Mouse (Mus musculus): ENCODE measurements around the gene Als2. TPM values are rescaled to one million over a fixed set of nuclear protein-coding genes. Genes with fewer than 3 reads are reported as not detected.

The Als2 gene
- 15.5 and 16.2 TPM in 2 replicates for polyA plus RNA-seq (2015; fragmentation: Nextera tagmentation; extraction: Ambion mirVana)

DNA sequence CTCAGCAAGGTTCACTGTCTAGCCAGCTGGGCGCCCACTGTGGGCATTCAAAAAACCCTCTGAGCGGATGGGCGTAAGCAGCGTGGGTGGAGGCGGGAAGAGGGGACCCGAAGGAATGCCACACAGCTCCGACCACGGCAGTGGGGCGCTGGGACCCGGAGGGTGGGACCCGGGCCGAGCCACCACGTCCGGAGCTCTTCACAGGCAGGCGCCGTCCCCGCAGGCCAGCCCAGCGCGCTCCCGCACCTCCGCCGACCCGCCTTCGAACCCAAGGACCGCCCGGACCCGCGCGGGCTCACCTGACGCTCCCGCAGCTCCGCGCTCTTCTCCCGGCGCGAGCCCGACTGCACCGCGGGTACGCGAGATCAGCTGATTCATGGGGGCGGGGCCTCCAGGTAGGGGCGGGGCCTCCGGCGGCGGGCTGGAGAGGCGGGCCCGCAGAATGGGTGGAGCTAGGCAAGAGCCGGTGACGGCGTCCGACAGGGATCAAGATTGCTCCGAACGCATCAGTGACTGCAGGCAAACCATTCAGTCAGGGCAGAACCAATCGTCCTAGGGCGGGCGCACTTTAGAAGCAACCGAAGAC is at the start of gene Als2:
Gene Als2, minus strand, starts transcription at position 376 of the 586 bp plus-strand sequence.
- peak within 1 kb of the TSS; percentile 63 for H3K4me3 ChIP-seq (replicated peaks)
- H3K27me3 ChIP-seq (replicated peaks) = no peaks in the 10 kb centered on the region
- H3K36me3 ChIP-seq = no peaks in the 10 kb centered on the region
- ATAC-seq (ENCODE audit: low FRiP score) = peak; percentile 98
- peak within 1 kb of the TSS; percentile 78 for H3K27ac ChIP-seq (replicated peaks)
- H3K9ac ChIP-seq (replicated peaks) = peak within 1 kb of the TSS; percentile 63
- peak within 1 kb of the TSS; percentile 75 for H3K4me2 ChIP-seq
- peaks cover 15% of the 10 kb centered on the region for H3K4me1 ChIP-seq
- WGBS = 0% methylated on average over 50 of the region's 58 CpGs
- no peaks in the 10 kb centered on the region for H3K9me3 ChIP-seq (replicated peaks)

GRCm38 (mm10) chr1:59286316-59286850 is 49.4 kb upstream of the Als2 start:
- Histone ChIP-seq H3K4me1 (no peaks in the 10 kb centered on the region), H3K27me3 (replicated peaks) (no peaks in the 10 kb centered on the region), H3K9me3 (replicated peaks) (no peaks in the 10 kb centered on the region), H3K4me3 (replicated peaks) (no peak overlapping the region), H3K27ac (replicated peaks) (no peak overlapping the region), H3K36me3 (no peaks in the 10 kb centered on the region), H3K9ac (replicated peaks) (no peak overlapping the region), H3K4me2 (no peak overlapping the region)
- ATAC-seq (ENCODE audit: low FRiP score) = no peak
- 78% methylated on average over 13 of the region's 13 CpGs for WGBS

DNA sequence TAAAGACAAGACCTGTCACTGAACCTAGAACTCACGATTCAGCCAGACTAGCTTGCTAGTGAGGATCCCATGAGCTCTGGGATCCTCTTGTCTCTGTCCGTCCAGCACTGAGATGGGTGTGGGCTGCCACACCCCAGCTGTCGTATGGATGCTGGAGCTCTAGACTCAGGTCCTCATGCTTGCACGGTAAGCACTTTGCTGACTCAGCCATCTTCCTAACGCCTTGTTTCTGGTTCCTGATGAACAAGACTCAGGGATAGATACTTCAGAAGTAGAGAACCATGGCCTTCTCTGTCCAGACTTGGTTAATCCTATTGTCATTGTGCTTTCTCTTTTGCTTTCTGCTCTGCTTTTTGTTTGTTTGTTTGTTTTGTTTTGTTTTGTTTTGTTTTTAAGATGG is 48.8 kb upstream of the Als2 start:
- no peaks in the 10 kb centered on the region for H3K27me3 ChIP-seq (replicated peaks)
- H3K4me2 ChIP-seq = no peak overlapping the region
- WGBS = 93% methylated on average over 5 of the region's 5 CpGs
- no peak overlapping the region for H3K9ac ChIP-seq (replicated peaks)
- no peak overlapping the region for H3K27ac ChIP-seq (replicated peaks)
- no peaks in the 10 kb centered on the region for H3K4me1 ChIP-seq
- no peak for ATAC-seq (ENCODE audit: low FRiP score)
- no peaks in the 10 kb centered on the region for H3K9me3 ChIP-seq (replicated peaks)
- H3K4me3 ChIP-seq (replicated peaks) = no peak overlapping the region
- no peaks in the 10 kb centered on the region for H3K36me3 ChIP-seq

DNA sequence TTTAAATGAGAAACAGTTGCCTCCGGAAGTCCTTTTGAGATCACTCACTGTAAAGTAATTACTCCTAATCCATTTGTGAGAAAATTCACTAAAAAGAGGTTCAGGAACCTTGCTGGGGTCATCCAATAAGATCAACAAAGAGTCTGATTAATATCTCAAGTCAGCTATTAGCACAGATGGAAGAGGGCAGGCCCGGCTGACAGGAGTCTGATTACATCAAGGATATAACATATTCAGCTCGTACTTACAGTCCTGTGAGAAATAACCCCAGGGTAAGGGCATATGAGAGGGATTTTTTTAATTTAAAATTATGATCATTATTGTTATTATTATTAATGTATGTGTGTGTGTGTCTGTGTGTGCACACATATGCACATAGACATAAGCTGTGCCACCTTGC is 35.2 kb upstream of the Als2 start:
- Histone ChIP-seq H3K4me2 (no peak overlapping the region), H3K27me3 (replicated peaks) (no peaks in the 10 kb centered on the region), H3K9me3 (replicated peaks) (no peaks in the 10 kb centered on the region), H3K27ac (replicated peaks) (no peak overlapping the region), H3K36me3 (no peaks in the 10 kb centered on the region), H3K9ac (replicated peaks) (no peak overlapping the region), H3K4me1 (peaks cover 13% of the 10 kb centered on the region), H3K4me3 (replicated peaks) (no peak overlapping the region)
- WGBS = 34% methylated on average over 3 of the region's 3 CpGs
- no peak for ATAC-seq (ENCODE audit: low FRiP score)

DNA sequence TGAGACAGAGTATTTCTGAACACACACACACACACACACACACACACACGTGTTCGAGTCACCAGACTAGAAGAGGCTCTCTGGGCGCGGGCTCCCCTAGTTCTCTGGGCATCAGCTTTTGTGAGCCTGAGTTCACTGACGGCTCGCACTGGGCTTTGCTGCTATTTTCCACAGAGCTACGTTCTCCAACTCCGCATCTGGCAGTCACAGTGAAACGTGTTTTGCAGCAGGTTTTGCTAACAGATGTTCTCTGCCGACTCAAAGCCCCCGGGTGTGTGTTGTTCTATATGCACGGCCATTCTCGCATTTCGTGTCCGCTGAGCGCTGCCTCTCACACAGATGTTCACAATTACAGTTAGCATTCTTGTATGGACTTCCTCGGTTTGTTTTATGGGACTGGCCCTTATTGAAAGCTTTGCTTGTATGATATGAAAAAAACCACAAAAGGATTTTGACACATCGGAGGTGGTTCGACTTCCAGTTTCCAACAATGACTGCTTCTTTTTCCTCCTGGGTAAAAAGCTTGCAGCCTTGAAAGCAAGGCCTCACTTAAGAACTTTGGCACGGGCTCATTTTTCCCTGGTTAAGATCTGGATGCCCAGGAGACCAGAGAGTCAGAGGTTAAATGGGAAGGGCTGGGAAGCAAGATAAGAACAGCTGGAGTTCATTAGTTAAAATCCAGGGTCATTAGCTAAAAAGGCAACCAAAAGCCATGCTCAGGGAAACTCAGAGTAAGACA is 33.1 kb upstream of the Als2 start:
- Histone ChIP-seq H3K4me2 (peak overlapping the region; percentile 16), H3K4me1 (peaks cover 13% of the 10 kb centered on the region), H3K9me3 (replicated peaks) (no peaks in the 10 kb centered on the region), H3K9ac (replicated peaks) (no peak overlapping the region), H3K4me3 (replicated peaks) (no peak overlapping the region), H3K27me3 (replicated peaks) (no peaks in the 10 kb centered on the region), H3K27ac (replicated peaks) (peak overlapping the region; percentile 51; the same call in 1 of the 2 replicates), H3K36me3 (no peaks in the 10 kb centered on the region)
- 42% methylated on average over 20 of the region's 20 CpGs for WGBS
- ATAC-seq (ENCODE audit: low FRiP score) = peak; percentile 68

GRCm38 (mm10) chr1:59269466-59269865 is 32.4 kb upstream of the Als2 start:
- no peak for ATAC-seq (ENCODE audit: low FRiP score)
- Histone ChIP-seq H3K9me3 (replicated peaks) (no peaks in the 10 kb centered on the region), H3K27me3 (replicated peaks) (no peaks in the 10 kb centered on the region), H3K9ac (replicated peaks) (no peak overlapping the region), H3K27ac (replicated peaks) (peak overlapping the region; percentile 51; the same call in 1 of the 2 replicates), H3K4me3 (replicated peaks) (no peak overlapping the region), H3K36me3 (no peaks in the 10 kb centered on the region), H3K4me1 (peaks cover 13% of the 10 kb centered on the region), H3K4me2 (peak overlapping the region; percentile 16; the same call in 1 of the 2 replicates)
- WGBS = 74% methylated on average over 6 of the region's 6 CpGs

DNA sequence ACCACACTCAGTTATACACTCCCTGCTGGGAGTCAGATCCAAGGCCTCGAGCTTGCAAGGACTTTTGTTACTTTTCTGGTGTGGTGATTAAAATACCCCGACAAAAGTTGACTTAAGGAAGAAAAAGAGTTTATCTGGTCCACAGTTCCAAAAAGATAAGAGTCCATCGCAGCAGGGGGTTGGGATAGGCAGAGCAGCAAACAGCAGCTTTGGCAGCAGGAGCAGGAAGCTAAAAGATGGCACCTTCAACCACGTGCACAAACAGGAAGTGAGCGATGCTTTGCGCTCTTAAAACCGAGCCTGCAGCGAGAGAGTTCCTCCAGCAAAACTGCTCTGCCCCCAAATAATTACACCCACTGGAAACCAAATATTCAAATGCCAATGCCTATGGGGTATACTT is 31.9 kb upstream of the Als2 start:
- no peaks in the 10 kb centered on the region for H3K27me3 ChIP-seq (replicated peaks)
- ATAC-seq (ENCODE audit: low FRiP score) = no peak
- no peaks in the 10 kb centered on the region for H3K36me3 ChIP-seq
- no peak overlapping the region for H3K9ac ChIP-seq (replicated peaks)
- H3K4me2 ChIP-seq = no peak overlapping the region
- peaks cover 13% of the 10 kb centered on the region for H3K4me1 ChIP-seq
- no peak overlapping the region for H3K27ac ChIP-seq (replicated peaks)
- no peak overlapping the region for H3K4me3 ChIP-seq (replicated peaks)
- 53% methylated on average over 8 of the region's 8 CpGs for WGBS
- no peaks in the 10 kb centered on the region for H3K9me3 ChIP-seq (replicated peaks)

GRCm38 (mm10) chr1:59257736-59258135 is 20.7 kb upstream of the Als2 start:
- WGBS = 11% methylated on average over 3 of the region's 3 CpGs
- no peaks in the 10 kb centered on the region for H3K9me3 ChIP-seq (replicated peaks)
- no peak overlapping the region for H3K9ac ChIP-seq (replicated peaks)
- H3K4me1 ChIP-seq = peaks cover 25% of the 10 kb centered on the region
- H3K4me3 ChIP-seq (replicated peaks) = no peak overlapping the region
- H3K27me3 ChIP-seq (replicated peaks) = no peaks in the 10 kb centered on the region
- no peaks in the 10 kb centered on the region for H3K36me3 ChIP-seq
- ATAC-seq (ENCODE audit: low FRiP score) = no peak
- no peak overlapping the region for H3K4me2 ChIP-seq
- no peak overlapping the region for H3K27ac ChIP-seq (replicated peaks)

DNA sequence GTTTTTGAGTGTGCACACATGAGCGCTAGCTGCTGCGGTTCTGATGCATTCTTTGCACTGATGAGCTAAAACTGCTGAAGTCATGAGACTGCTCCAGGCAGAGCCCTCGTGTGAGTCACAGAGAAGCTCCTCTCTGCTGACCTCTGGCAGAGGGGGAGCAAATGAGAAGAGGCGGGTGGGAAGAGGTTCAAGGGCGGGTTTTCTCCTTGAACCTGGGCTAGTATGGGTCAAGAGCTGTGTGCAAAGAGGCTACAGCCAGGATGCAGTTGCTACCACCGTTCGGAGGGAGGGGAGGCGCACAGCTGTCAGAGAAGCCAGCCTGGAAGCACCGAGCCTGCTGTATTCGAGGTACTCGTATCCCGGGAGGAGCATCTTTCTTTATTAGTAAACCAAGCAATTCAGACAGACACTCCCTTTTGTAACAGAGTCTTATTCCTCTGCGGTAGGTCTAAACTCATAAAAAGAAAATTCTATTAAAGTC is 19.8 kb upstream of the Als2 start, which contains the start of gene Cdk15:
Gene Cdk15, plus strand, starts transcription at position 156 of the 481 bp plus-strand sequence.
- Histone ChIP-seq H3K4me1 (peaks cover 25% of the 10 kb centered on the region), H3K9me3 (replicated peaks) (no peaks in the 10 kb centered on the region), H3K27ac (replicated peaks) (0 out of 2 replicates have a peak within 1 kb of the TSS, but pooled peaks have one; percentile 25), H3K9ac (replicated peaks) (no peak within 1 kb of the TSS), H3K36me3 (no peaks in the 10 kb centered on the region), H3K4me2 (peak within 1 kb of the TSS; percentile 47), H3K4me3 (replicated peaks) (no peak within 1 kb of the TSS), H3K27me3 (replicated peaks) (no peaks in the 10 kb centered on the region)
- 10% methylated on average over 13 of the region's 13 CpGs for WGBS
- peak; percentile 49; the same call in 1 of the 2 replicates for ATAC-seq (ENCODE audit: low FRiP score)

DNA sequence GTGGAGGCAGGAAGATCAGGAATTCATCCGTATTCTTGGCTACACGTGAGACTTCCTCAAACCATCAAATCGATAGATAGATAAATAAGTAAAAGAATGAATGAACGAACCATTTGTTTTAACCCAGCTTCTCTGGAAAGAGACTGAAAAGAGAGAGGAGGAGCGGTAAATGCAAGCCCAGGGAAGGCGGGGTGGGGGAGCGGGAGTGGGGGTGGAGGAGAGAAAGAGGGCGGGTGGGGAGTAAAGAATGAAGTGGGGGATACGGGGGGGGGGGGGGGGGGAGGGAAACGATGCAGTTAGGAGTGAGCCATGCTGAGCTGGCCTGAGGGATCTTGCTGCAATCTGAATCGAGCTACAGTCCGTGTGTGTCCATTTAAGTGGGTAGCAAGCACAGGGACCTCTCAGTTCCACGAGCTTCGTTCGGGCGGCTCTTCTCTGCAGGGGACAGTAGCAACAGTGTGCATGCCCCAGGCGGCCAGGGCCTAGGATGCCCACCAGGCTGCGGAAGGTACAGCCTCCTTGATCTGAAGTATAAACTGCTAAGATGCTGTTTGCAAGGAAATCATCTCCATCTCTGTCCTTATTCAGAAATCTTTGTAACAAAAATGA is 16.4 kb upstream of the Als2 start:
- Histone ChIP-seq H3K27me3 (replicated peaks) (no peaks in the 10 kb centered on the region), H3K9me3 (replicated peaks) (no peaks in the 10 kb centered on the region), H3K36me3 (no peaks in the 10 kb centered on the region), H3K9ac (replicated peaks) (0 out of 2 replicates have a peak overlapping the region, but pooled peaks have one; percentile 18), H3K4me3 (replicated peaks) (peak overlapping the region; percentile 29), H3K4me2 (peak overlapping the region; percentile 58), H3K4me1 (peaks cover 25% of the 10 kb centered on the region), H3K27ac (replicated peaks) (no peak overlapping the region)
- ATAC-seq (ENCODE audit: low FRiP score) = peak; percentile 37; the same call in 1 of the 2 replicates
- 5% methylated on average over 16 of the region's 18 CpGs for WGBS

- Histone ChIP-seq H3K4me2 (peak overlapping the region; percentile 58), H3K9ac (replicated peaks) (no peak overlapping the region), H3K27me3 (replicated peaks) (no peaks in the 10 kb centered on the region), H3K4me1 (peaks cover 22% of the 10 kb centered on the region), H3K36me3 (no peaks in the 10 kb centered on the region), H3K9me3 (replicated peaks) (no peaks in the 10 kb centered on the region), H3K27ac (replicated peaks) (no peak overlapping the region), H3K4me3 (replicated peaks) (peak overlapping the region; percentile 29)
- WGBS = 7% methylated on average over 5 of the region's 7 CpGs
- 0 out of 2 replicates have a peak, but pooled peaks have one; percentile 66 for ATAC-seq (ENCODE audit: low FRiP score)
These were observed 15.7 kb upstream of the Als2 start for GRCm38 (mm10) chr1:59252762-59253161.

Measured in neural tube, embryonic 15.5 days (tissue).